Mouse (Mus musculus) small intestine, adult 2 months (tissue): ENCODE measurements around the gene Rapgef1.

ENCODE experiments used
- CTCF ChIP-seq: fragments of 200-500 bp; IDR thresholded peaks from 2 replicates; pipeline ENCODE4 v1.5.1; 2012; ENCODE audit warnings: low read depth, mild to moderate bottlenecking, control low read depth, inconsistent platforms, low read length, moderate library complexity, mixed read lengths; ENCODE audit not compliant: insufficient replicate concordance, insufficient read length; ENCODE audit errors: extremely low read depth
- POLR2A ChIP-seq: fragments of 200-500 bp; IDR thresholded peaks from 2 replicates; pipeline ENCODE4 v1.6.1; 2012; ENCODE audit warnings: low read depth, mild to moderate bottlenecking, control low read depth, inconsistent platforms, low read length, moderate library complexity

GRCm38 (mm10) chr2:29574187-29574586 is 45.3 kb upstream of the Rapgef1 start:
- TF ChIP-seq CTCF, result no peak
- no peak for TF ChIP-seq POLR2A
